Mouse (Mus musculus): ENCODE measurements around the gene Fcer2a. TPM values are rescaled to one million over a fixed set of nuclear protein-coding genes. Genes with fewer than 3 reads are reported as not detected.
A peak's percentile ranks its signal among the peaks of the same experiment; 100 is the strongest.

The Fcer2a gene
- 0.10 TPM in 1 of 2 replicates, not detected in the other for polyA plus RNA-seq (2012; rRNA removed)

DNA sequence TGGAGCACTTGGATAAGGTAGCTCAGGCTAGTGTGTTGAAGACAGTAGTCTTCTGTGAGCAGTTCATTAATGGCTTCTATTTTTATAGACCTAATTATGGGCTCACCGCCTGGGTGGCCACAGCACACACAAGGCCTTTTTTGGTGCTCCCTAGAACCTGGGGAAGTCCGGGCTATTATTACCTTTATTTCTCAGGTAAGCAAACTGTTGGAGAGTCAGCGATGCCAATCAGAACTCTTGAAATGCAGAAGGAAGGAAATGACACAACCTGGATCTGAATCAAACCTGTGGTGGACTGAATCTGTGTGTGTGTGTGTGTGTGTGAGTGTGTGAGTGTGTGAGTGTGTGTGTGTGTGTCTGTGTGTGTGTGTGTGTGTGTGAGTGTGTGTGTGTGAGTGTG is at the start of gene Fcer2a:
TSS of gene Fcer2a (minus strand) at position 55 of the 400 bp plus-strand sequence.
- DNase-seq (ENCODE audit: extremely low spot score in 1 of 2, low spot score in 1 of 2): no peak

- no peak for DNase-seq (ENCODE audit: extremely low spot score in 1 of 2, low spot score in 1 of 2)
Measured at GRCm38 (mm10) chr8:3736947-3737346, 43.0 kb upstream of the Fcer2a start.

DNA sequence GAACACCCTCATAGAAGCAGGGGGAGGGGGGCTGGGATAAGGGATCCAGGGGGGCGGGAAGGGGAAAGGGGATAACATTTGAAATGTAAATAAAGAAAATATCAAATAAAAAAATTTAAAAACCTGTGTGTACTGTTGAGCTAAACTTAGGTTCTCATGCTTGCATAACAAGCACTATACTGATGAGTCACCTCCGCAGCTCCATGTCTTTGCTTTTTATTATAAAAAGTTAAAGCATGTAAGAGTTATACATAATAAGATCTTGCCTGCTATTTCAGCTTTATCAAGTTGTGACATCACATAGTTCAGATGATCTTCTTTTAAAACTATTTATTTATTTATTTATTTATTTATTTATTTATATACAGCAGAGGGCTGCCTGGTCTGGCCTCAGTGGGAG is 41.6 kb upstream of the Fcer2a start:
- DNase-seq (ENCODE audit: extremely low spot score in 1 of 2, low spot score in 1 of 2): peak in 1 of 2 experiments; percentile 47

DNA sequence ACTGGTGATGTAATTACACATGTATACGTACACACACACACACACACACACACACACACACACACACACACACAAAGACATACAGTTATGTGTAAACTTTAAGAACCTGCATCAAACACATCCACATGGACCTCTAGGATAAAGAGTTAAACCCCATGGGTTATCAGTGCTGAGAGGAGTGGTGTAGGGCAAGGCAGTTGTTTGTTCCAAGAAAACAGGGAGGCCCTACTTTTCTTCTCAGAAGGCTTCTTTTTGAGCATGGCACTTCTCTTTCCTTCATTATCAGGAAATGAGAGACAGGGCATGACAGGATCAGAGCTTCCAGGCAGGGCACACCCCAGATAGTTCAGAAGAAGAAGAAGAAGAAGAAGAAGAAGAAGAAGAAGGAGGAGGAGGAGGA is 40.1 kb upstream of the Fcer2a start:
- no peak for DNase-seq (ENCODE audit: extremely low spot score in 1 of 2, low spot score in 1 of 2)

- DNase-seq (ENCODE audit: extremely low spot score in 1 of 2, low spot score in 1 of 2): no peak
Measured at GRCm38 (mm10) chr8:3721041-3721440, 27.1 kb upstream of the Fcer2a start.

DNA sequence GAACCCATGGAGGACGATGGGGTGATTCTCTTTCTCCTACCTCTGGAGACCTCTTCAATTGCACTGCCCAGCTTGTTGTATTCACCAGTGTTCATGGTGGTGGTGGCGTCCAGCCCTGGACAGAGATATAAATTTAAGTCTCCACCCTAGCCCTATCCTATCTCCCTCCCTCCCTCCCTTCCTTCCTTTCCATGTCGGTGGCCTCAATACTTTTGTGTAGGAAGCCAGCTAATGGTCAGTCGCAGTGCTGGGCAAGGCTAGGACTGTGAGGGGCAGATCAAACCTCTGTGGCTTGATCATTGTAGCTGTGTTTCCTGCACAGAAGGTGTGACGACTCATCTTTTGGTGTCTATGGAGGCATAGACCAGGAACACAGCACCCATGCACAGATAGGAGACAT is 26.6 kb upstream of the Fcer2a start, which contains the start of gene Clec4g:
TSS of gene Clec4g (minus strand) at position 101 of the 400 bp plus-strand sequence.
- DNase-seq (ENCODE audit: extremely low spot score in 1 of 2, low spot score in 1 of 2): no peak

DNA sequence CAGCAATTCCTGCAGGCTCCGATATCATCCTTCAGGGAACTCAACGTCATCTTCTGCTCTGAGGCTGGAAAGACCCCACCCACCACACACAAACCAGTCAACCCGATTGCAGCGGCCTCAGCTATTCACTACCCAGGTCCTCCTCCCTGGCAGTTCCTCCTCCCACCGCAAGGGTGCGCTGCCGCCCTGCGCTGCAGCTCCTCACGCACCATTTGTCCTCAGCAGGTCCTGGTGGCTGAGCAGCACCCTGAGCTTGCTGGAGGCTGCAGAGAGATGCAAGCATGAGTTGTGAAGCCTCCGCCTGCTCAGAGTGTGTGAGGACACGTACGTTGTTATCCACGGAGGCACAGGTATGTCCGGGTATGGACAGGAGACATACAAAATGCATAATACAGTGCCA is 24.6 kb upstream of the Fcer2a start:
- peak; percentile 20 to 75 for DNase-seq (ENCODE audit: extremely low spot score in 1 of 2, low spot score in 1 of 2)

- DNase-seq (ENCODE audit: extremely low spot score in 1 of 2, low spot score in 1 of 2): no peak
Measured at GRCm38 (mm10) chr8:3717321-3717954, 23.5 kb upstream of the Fcer2a start.

- DNase-seq (ENCODE audit: extremely low spot score in 1 of 2, low spot score in 1 of 2): no peak
Measured at GRCm38 (mm10) chr8:3711646-3712045, 17.7 kb upstream of the Fcer2a start.

- no peak for DNase-seq (ENCODE audit: extremely low spot score in 1 of 2, low spot score in 1 of 2)
Measured at GRCm38 (mm10) chr8:3710312-3710711, 16.3 kb upstream of the Fcer2a start.

DNA sequence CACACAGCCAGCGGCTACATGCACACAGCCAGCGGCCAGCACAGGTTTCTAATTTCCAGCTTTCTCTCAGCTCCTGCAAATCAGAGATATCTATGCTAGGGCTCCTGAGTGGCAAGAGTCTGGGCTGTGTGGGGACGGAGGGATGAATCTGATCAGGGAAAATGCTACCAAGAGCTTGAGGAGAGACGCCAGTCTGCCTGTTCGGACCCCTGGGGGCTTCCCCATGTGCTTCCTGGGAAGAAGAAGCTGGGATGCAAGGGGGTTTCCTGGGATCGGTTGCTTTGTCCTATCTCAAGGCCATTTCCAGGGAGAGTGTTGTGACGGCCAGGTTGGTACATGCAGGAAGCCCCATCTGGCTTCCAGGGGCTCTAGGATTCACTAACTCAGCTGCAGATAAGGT is 13.6 kb upstream of the Fcer2a start:
- DNase-seq (ENCODE audit: extremely low spot score in 1 of 2, low spot score in 1 of 2): no peak

DNA sequence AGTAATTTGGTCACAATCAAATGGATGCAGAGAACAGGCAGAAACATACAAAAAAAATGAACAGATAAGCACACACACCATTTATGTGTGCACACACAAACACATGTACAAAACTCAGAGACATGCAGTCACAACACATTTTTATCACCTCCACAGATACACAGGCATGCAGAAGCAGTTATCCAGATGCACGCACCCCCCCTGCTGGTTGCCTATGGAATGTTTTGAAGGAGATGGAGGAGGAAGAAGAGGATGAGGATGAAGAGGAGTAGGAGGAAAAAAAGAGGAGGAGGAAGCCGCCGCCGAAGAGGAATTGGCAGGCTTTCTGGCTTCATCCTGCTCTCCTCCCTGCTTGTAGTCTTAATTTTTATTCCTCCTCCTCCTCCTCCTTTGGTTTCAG is 11.7 kb upstream of the Fcer2a start:
- peak in 1 of 2 experiments; percentile 57 for DNase-seq (ENCODE audit: extremely low spot score in 1 of 2, low spot score in 1 of 2)

DNA sequence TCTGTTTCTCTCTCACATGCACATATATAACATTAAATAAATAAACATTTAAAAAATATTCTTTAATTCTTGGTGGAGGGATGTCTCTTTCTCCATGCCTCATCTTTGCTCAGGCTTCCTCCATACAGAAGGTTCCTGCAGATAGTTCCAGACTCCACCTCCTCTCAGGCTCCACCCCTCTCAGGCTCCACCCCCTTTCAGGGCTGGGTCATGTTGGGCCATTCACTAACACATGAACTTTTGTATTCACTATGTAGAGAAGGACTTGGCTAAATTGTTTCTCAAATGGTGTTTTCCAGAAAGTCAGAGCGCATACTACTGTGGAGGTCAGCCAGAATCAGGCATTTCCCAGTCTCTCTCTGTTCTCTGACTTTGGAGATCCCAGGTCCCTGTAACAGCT is 7.5 kb upstream of the Fcer2a start:
- DNase-seq (ENCODE audit: extremely low spot score in 1 of 2, low spot score in 1 of 2): no peak

DNA sequence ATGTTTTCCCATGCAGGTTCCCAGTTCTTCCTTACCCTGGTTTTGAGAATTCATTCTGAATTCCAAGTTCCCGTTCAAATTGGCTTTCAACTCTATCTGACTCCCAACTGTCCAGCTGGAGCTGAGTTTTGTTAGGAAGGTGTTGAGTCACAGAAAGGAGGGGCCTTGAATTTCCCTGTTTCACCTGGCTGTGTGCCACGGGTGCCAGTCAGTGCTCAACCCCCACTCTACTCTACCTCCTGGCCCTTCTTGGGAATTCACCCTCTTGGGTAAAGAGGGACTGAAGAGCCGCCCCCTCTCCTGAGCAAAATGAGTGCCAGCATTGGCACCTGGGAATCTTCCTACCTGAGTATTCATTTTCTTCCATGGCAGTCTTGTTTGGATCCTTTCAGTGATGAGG is 3.2 kb downstream of the Fcer2a start:
- no peak for DNase-seq (ENCODE audit: extremely low spot score in 1 of 2, low spot score in 1 of 2)

- no peak for DNase-seq (ENCODE audit: extremely low spot score in 1 of 2, low spot score in 1 of 2)
Measured at GRCm38 (mm10) chr8:3687537-3687936, 6.4 kb downstream of the Fcer2a start.

DNA sequence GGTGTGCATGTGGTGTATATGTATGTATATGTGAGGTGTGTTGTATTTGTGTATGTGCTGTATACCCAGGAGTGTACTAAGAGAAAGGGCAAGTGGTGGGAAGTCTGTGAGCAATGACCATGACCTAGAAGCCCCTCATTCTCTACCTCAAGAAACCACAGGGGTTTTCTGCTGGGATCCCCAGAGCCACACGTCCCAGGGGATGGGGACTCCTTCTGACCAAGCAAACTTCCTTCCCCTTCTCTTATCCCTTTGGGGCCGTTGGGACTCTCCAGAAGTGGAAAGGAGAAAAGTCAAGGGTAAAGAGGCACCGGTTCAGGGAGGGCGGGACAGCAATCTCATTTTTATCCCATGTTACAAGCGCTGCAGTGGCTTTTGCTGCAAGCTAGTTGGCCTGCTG is 8.6 kb downstream of the Fcer2a start:
- no peak for DNase-seq (ENCODE audit: extremely low spot score in 1 of 2, low spot score in 1 of 2)

GRCm38 (mm10) chr8:3684530-3684929 is 9.4 kb downstream of the Fcer2a start:
- DNase-seq (ENCODE audit: extremely low spot score in 1 of 2, low spot score in 1 of 2): no peak

- DNase-seq (ENCODE audit: extremely low spot score in 1 of 2, low spot score in 1 of 2): no peak
Measured at GRCm38 (mm10) chr8:3683408-3684176, 10.4 kb downstream of the Fcer2a start.

- DNase-seq (ENCODE audit: extremely low spot score in 1 of 2, low spot score in 1 of 2): no peak
Measured at GRCm38 (mm10) chr8:3682435-3682834, 11.5 kb downstream of the Fcer2a start.

GRCm38 (mm10) chr8:3679656-3680055 is 14.3 kb downstream of the Fcer2a start:
- DNase-seq (ENCODE audit: extremely low spot score in 1 of 2, low spot score in 1 of 2): no peak

DNA sequence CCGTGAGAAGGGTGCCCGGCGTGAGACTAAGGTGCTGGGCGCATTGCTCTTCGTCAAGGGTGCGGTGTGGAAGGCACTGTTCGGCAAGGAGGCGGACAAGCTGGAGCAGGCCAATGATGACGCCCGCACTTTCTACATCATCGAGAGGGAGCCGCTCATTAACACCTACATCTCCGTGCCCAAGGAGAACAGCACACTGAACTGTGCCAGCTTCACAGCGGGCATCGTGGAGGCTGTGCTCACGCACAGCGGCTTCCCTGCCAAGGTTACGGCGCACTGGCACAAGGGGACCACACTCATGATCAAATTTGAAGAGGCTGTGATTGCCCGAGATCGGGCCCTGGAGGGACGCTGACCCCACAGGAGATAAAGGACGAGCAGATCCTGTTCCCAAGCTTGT is 14.7 kb downstream of the Fcer2a start:
- DNase-seq (ENCODE audit: extremely low spot score in 1 of 2, low spot score in 1 of 2): no peak

DNA sequence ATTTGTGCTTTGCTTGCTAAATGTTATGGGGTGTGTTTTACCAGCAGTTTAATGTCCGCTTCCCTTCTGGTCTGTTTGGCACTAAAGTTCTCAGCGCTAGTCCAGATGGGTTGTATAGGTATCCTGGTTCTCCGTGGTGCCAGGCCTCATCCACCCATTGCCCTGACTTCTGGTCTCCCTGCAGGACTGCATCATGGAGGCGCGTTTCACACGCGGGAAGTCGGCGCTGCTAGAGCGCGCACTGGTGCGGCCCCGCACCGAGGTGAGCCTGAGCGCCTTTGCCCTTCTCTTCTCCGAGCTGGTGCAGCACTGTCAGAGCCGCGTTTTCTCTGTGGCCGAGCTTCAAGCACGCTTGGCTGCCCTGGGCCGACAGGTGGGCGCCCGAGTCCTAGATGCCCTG is 15.1 kb downstream of the Fcer2a start:
- DNase-seq (ENCODE audit: extremely low spot score in 1 of 2, low spot score in 1 of 2): no peak
